Mouse (Mus musculus) C2C12 (cell line): ENCODE measurements around the gene Cnn3. TPM values are rescaled to one million over a fixed set of nuclear protein-coding genes. Genes with fewer than 3 reads are reported as not detected.

Experiments used
- H3K27me3 ChIP-seq: one replicate; pipeline ENCODE4 v1.6.1; 2011; ENCODE audit not compliant: control insufficient read depth, insufficient read depth, insufficient read length
- H3K36me3 ChIP-seq: one replicate; pipeline ENCODE4 v1.6.1; 2011; ENCODE audit not compliant: control insufficient read depth, insufficient read depth
- H3K4me3 ChIP-seq: one replicate; pipeline ENCODE4 v1.5.1; 2011; ENCODE audit warnings: mild to moderate bottlenecking, control low read depth; ENCODE audit not compliant: poor library complexity, insufficient read depth, severe bottlenecking
- H3K79me2 ChIP-seq: one replicate; pipeline ENCODE4 v1.6.1; 2011; ENCODE audit not compliant: control insufficient read depth, insufficient read depth
- H3K79me3 ChIP-seq: one replicate; pipeline ENCODE4 v1.6.1; 2011; ENCODE audit warnings: low read depth, control low read depth
- H3ac ChIP-seq: one replicate; pipeline ENCODE3; 2011; ENCODE audit warnings: low read depth; ENCODE audit not compliant: control insufficient read depth, insufficient read length
- CEBPB ChIP-seq: IDR thresholded peaks from one replicate; pipeline ENCODE4 v1.6.1; 2011; ENCODE audit warnings: low read depth, mild to moderate bottlenecking, control low read depth, moderate library complexity
- CTCF ChIP-seq: IDR thresholded peaks from one replicate; pipeline ENCODE4 v1.5.1; 2011; ENCODE audit not compliant: control insufficient read depth, insufficient read depth, insufficient read length
- FOSL1 ChIP-seq: IDR thresholded peaks from one replicate; pipeline ENCODE4 v1.8.0; 2011; ENCODE audit warnings: mild to moderate bottlenecking, low read length; ENCODE audit not compliant: poor library complexity, insufficient read depth, severe bottlenecking
- MAX ChIP-seq: IDR thresholded peaks from one replicate; pipeline ENCODE4 v1.6.1; 2011; ENCODE audit warnings: mild to moderate bottlenecking, control low read depth
- MYOD1 ChIP-seq: IDR thresholded peaks from one replicate; pipeline ENCODE4 v1.6.1; 2011; ENCODE audit warnings: low read depth; ENCODE audit not compliant: control insufficient read depth, insufficient read length
- MYOG ChIP-seq: IDR thresholded peaks from one replicate; pipeline ENCODE4 v1.6.1; 2011; ENCODE audit not compliant: control insufficient read depth, insufficient read length; ENCODE audit errors: extremely low read depth
- USF1 ChIP-seq: IDR thresholded peaks from one replicate; pipeline ENCODE4 v1.6.1; 2011; ENCODE audit warnings: low read depth, mild to moderate bottlenecking, control low read depth, moderate library complexity
- long read RNA-seq, 2 experiments: library from polyadenylated mRNA; unstranded; transcript quantifications; one replicate each; pipeline ENCODE4 v2.0.0; 2019 to 2020
- polyA plus RNA-seq: library from polyadenylated mRNA; unstranded; fragments of >200 nt; fragmentation: generic; extraction: Trizol; gene quantifications from one replicate; pipeline ENCODE4 v1.2.1, GENCODE M21; 2012; ENCODE audit warnings: missing spikeins

Gene Cnn3
- 362 TPM for polyA plus RNA-seq
- long read RNA-seq, experiment 1, transcript Cnn3-201 (7 exons, 2,049 nt) = major isoform, 831 of 884 reads
- long read RNA-seq, experiment 1, partial matches to known transcripts = 9 of 884 reads
- long read RNA-seq, experiment 1, other reads (novel, unspliced or antisense) = 39 of 884 reads
- long read RNA-seq, experiment 2, transcript Cnn3-201 (7 exons, 2,049 nt) = major isoform, 2,412 of 2,431 reads
- long read RNA-seq, experiment 2, partial matches to known transcripts = 2 of 2,431 reads
- long read RNA-seq, experiment 2, other reads (novel, unspliced or antisense) = 16 of 2,431 reads

- peaks cover 47% of the 10 kb centered on the region for H3K79me2 ChIP-seq
- H3K36me3 ChIP-seq = peaks cover 11% of the 10 kb centered on the region
- H3K79me3 ChIP-seq = peaks cover 39% of the 10 kb centered on the region
- TF ChIP-seq CTCF (no peak), MYOD1 (no peak), USF1 (no peak), FOSL1 (no peak), MAX (no peak), MYOG (no peak)
- peak within 1 kb of the TSS; percentile 94 for H3ac ChIP-seq
- H3K27me3 ChIP-seq = no peaks in the 10 kb centered on the region
- peak within 1 kb of the TSS; percentile 75 for H3K4me3 ChIP-seq
Observed at GRCm38 (mm10) chr3:121425861-121426620, at the start of gene Cnn3. Gene Cnn3 (plus strand): TSS chr3:121426497.

GRCm38 (mm10) chr3:121378708-121379612, 47.3 kb upstream of the Cnn3 start:
- TF ChIP-seq FOSL1 (no peak), USF1 (peak; percentile 41), MYOG (no peak)

GRCm38 (mm10) chr3:121379699-121380098, 46.6 kb upstream of the Cnn3 start:
- Histone ChIP-seq H3K79me3 (no peaks in the 10 kb centered on the region), H3K79me2 (no peaks in the 10 kb centered on the region), H3ac (no peak overlapping the region), H3K36me3 (no peaks in the 10 kb centered on the region), H3K27me3 (no peaks in the 10 kb centered on the region), H3K4me3 (no peak overlapping the region)
- TF ChIP-seq FOSL1 = peak; percentile 27
- peak; percentile 68 for TF ChIP-seq USF1
- no peak for TF ChIP-seq CTCF
- no peak for TF ChIP-seq CEBPB
- TF ChIP-seq MYOD1 = peak; percentile 67
- no peak for TF ChIP-seq MYOG
- peak; percentile 88 for TF ChIP-seq MAX

More at GRCm38 (mm10) chr3:121378708-121379612, 47.3 kb upstream of the Cnn3 start:
- H3K79me3 ChIP-seq = no peaks in the 10 kb centered on the region
- H3K27me3 ChIP-seq = no peaks in the 10 kb centered on the region
- peak overlapping the region; percentile 24 for H3ac ChIP-seq
- no peaks in the 10 kb centered on the region for H3K36me3 ChIP-seq
- no peak overlapping the region for H3K4me3 ChIP-seq
- H3K79me2 ChIP-seq = no peaks in the 10 kb centered on the region

GRCm38 (mm10) chr3:121387471-121388009, 38.8 kb upstream of the Cnn3 start:
- Histone ChIP-seq H3K79me2 (no peaks in the 10 kb centered on the region), H3K4me3 (no peak overlapping the region), H3K79me3 (no peaks in the 10 kb centered on the region), H3K36me3 (no peaks in the 10 kb centered on the region), H3K27me3 (no peaks in the 10 kb centered on the region), H3ac (no peak overlapping the region)
- no peak for TF ChIP-seq CTCF
- no peak for TF ChIP-seq MAX
- TF ChIP-seq MYOD1 = no peak
- TF ChIP-seq CEBPB = no peak
- no peak for TF ChIP-seq MYOG
- TF ChIP-seq USF1 = no peak
- no peak for TF ChIP-seq FOSL1

GRCm38 (mm10) chr3:121389366-121389765, 36.9 kb upstream of the Cnn3 start:
- no peaks in the 10 kb centered on the region for H3K36me3 ChIP-seq
- TF ChIP-seq MYOG (no peak), USF1 (no peak)
- H3K27me3 ChIP-seq = no peaks in the 10 kb centered on the region
- no peak overlapping the region for H3K4me3 ChIP-seq
- no peaks in the 10 kb centered on the region for H3K79me2 ChIP-seq
- H3K79me3 ChIP-seq = no peaks in the 10 kb centered on the region
- H3ac ChIP-seq = no peak overlapping the region
